Mouse (Mus musculus) myocyte (in vitro differentiated cells): ENCODE measurements around the gene Tpt1. TPM values are rescaled to one million over a fixed set of nuclear protein-coding genes. Genes with fewer than 3 reads are reported as not detected.

Experiments
- H3K27me3 ChIP-seq: one replicate; pipeline ENCODE4 v1.6.1; 2011; ENCODE audit not compliant: control insufficient read depth, insufficient read depth, insufficient read length
- H3K36me3 ChIP-seq: one replicate; pipeline ENCODE4 v1.6.1; 2011; ENCODE audit not compliant: control insufficient read depth, insufficient read depth
- H3K4me2 ChIP-seq: one replicate; pipeline ENCODE4 v1.6.1; 2011; ENCODE audit warnings: low read depth, control low read depth
- H3K4me3 ChIP-seq: one replicate; pipeline ENCODE4 v1.5.1; 2011; ENCODE audit warnings: mild to moderate bottlenecking, control low read depth, moderate library complexity
- H3K79me2 ChIP-seq: one replicate; pipeline ENCODE4 v1.6.1; 2011; ENCODE audit not compliant: control insufficient read depth, insufficient read depth
- H3ac ChIP-seq: one replicate; pipeline ENCODE4 v1.6.1; 2011; ENCODE audit not compliant: control insufficient read depth, insufficient read length
- CEBPB ChIP-seq: IDR thresholded peaks from 2 replicates; pipeline ENCODE4 v1.6.1; 2011; ENCODE audit warnings: mild to moderate bottlenecking, moderate library complexity; ENCODE audit not compliant: poor library complexity, insufficient read depth, severe bottlenecking
- E2F4 ChIP-seq: IDR thresholded peaks from one replicate; pipeline ENCODE4 v1.6.1; 2011; ENCODE audit warnings: mild to moderate bottlenecking, control low read depth, moderate library complexity; ENCODE audit not compliant: insufficient read depth
- MAX ChIP-seq: IDR thresholded peaks from one replicate; pipeline ENCODE4 v1.6.1; 2011; ENCODE audit warnings: low read depth, mild to moderate bottlenecking, control low read depth
- MYOD1 ChIP-seq, 3 experiments: IDR thresholded peaks; one replicate each; pipeline ENCODE4 v1.6.1; 2011; ENCODE audit warnings: control low read depth in 2 of 3, low read depth in 2 of 3, mild to moderate bottlenecking in 2 of 3, moderate library complexity in 1 of 3; ENCODE audit not compliant: insufficient read length in 2 of 3, control insufficient read depth in 1 of 3
- MYOG ChIP-seq, 3 experiments: IDR thresholded peaks; one replicate each; pipeline ENCODE4 v1.6.1; 2011; ENCODE audit warnings: control low read depth in 2 of 3, low read depth in 2 of 3, mild to moderate bottlenecking in 2 of 3; ENCODE audit not compliant: insufficient read length in 2 of 3, control insufficient read depth in 1 of 3, insufficient read depth in 1 of 3
- POLR2A ChIP-seq: IDR thresholded peaks from one replicate; pipeline ENCODE4 v1.6.1; 2011; ENCODE audit warnings: low read depth, mild to moderate bottlenecking, control low read depth, moderate library complexity; ENCODE audit not compliant: insufficient read length
- POLR2AphosphoS2 ChIP-seq: IDR thresholded peaks from one replicate; pipeline ENCODE4 v1.6.1; 2011; ENCODE audit warnings: low read depth, control low read depth; ENCODE audit not compliant: insufficient read length
- REST ChIP-seq: IDR thresholded peaks from one replicate; pipeline ENCODE4 v1.6.1; 2011; ENCODE audit warnings: mild to moderate bottlenecking, control low read depth, moderate library complexity; ENCODE audit not compliant: insufficient read depth, insufficient read length
- SRF ChIP-seq: IDR thresholded peaks from one replicate; pipeline ENCODE4 v1.6.1; 2011; ENCODE audit warnings: low read depth; ENCODE audit not compliant: control insufficient read depth, insufficient read length
- TCF12 ChIP-seq: IDR thresholded peaks from one replicate; pipeline ENCODE4 v1.6.1; 2011; ENCODE audit warnings: mild to moderate bottlenecking, control low read depth; ENCODE audit not compliant: poor library complexity, insufficient read depth, severe bottlenecking
- TCF3 ChIP-seq: IDR thresholded peaks from one replicate; pipeline ENCODE4 v1.6.1; 2011; ENCODE audit warnings: low read depth, control low read depth; ENCODE audit not compliant: insufficient read length
- USF1 ChIP-seq: IDR thresholded peaks from one replicate; pipeline ENCODE4 v1.6.1; 2011; ENCODE audit warnings: low read depth, mild to moderate bottlenecking, control low read depth, moderate library complexity
- polyA plus RNA-seq: library from polyadenylated mRNA; unstranded; fragments of >200 nt; fragmentation: generic; extraction: Trizol; gene quantifications from one replicate; pipeline ENCODE4 v1.2.1, GENCODE M21; 2012; ENCODE audit warnings: missing spikeins

Tpt1 gene
- polyA plus RNA-seq = 6,214 TPM

DNA sequence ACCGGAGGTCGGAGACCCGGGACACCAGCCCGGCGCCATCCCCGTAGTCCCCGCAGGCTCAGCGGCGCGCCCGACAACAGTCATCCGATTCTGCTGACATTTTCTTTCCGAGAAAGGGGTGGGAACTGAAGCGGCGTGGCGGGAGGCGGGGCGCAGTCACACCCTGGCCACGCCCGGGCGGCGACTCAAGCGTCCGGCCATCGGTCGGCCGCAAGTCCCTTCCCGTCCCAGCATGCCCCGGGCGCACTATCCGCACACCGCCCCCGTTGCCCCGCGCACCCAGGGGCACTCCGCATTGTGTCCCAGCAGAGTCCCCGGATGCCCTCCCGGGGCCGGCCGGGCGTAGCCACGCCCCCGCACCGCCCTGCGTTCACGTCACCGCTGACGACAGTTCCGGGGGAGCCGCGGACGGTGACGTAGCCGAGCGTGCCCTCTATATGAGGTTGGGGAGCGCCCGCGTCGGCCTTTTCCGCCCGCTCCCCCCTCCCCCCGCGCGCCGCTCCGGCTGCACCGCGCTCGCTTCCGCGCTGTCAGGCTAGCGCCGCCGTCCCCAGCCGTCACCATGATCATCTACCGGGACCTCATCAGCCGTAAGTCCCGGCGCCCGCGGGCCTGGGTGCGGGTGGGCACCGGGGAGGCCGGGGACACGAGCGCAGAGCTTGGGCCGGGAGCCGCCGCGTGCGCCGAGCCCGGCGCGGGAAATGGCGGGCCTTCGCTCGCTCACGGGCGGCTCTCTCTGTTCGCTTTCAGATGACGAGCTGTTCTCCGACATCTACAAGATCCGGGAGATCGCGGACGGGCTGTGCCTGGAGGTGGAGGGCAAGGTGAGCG lies at the start of gene Tpt1:
Gene Tpt1 (plus strand): TSS at position 227 of the 831 bp plus-strand sequence.
- peak within 1 kb of the TSS; percentile 77 for H3ac ChIP-seq
- H3K36me3 ChIP-seq = peaks cover 41% of the 10 kb centered on the region
- TF ChIP-seq POLR2AphosphoS2 (peak; percentile 93), POLR2A (peak; percentile 83), E2F4 (peak; percentile 5), SRF (peak; percentile 44), MYOD1 (IDR thresholded peaks at IDR 0.05; ENCODE audit: control insufficient read depth in 1 of 3, insufficient read length in 2 of 3, low read depth in 2 of 3) (no peak), MYOG (IDR thresholded peaks at IDR 0.05; ENCODE audit: control insufficient read depth in 1 of 3, insufficient read depth in 1 of 3, insufficient read length in 2 of 3, low read depth in 2 of 3) (peak in 1 of 3 experiments; percentile 1), REST (no peak)
- H3K4me3 ChIP-seq = peak within 1 kb of the TSS; percentile 66
- H3K4me2 ChIP-seq = peak within 1 kb of the TSS; percentile 97
- H3K79me2 ChIP-seq = peaks cover 38% of the 10 kb centered on the region
- H3K27me3 ChIP-seq = no peaks in the 10 kb centered on the region

DNA sequence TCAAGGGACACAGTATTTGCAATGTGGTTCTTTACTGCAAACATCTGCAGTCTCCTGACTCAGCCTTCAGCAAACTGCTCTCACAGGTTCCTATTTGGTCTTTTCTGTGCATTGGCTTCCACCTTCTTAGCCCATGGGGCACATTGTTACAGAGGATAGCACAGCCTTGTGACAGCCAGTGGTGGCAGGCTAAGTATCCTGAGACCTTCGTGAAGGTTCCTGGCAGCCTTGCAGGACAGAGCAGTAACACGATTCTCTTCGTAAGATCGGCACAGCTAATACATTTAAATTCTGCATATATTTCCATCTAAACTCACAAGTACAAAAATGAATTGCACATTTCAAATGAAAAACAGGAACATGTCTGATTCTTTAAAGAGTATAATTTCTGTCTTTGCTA lies 49.0 kb upstream of the Tpt1 start:
- no peaks in the 10 kb centered on the region for H3K27me3 ChIP-seq
- no peaks in the 10 kb centered on the region for H3K36me3 ChIP-seq
- H3K4me2 ChIP-seq = no peak overlapping the region
- H3K79me2 ChIP-seq = no peaks in the 10 kb centered on the region
- TF ChIP-seq SRF = no peak
- no peak for TF ChIP-seq TCF3
- TF ChIP-seq POLR2A = no peak
- no peak for TF ChIP-seq MYOD1 (IDR thresholded peaks at IDR 0.05; ENCODE audit: control insufficient read depth in 1 of 3, insufficient read length in 2 of 3, low read depth in 2 of 3)
- no peak for TF ChIP-seq MAX
- TF ChIP-seq MYOG (IDR thresholded peaks at IDR 0.05; ENCODE audit: control insufficient read depth in 1 of 3, insufficient read depth in 1 of 3, insufficient read length in 2 of 3, low read depth in 2 of 3) = no peak
- TF ChIP-seq E2F4 = no peak
- no peak for TF ChIP-seq POLR2AphosphoS2
- TF ChIP-seq TCF12 = no peak
- no peak for TF ChIP-seq REST
- TF ChIP-seq CEBPB = no peak
- no peak for TF ChIP-seq USF1
- H3ac ChIP-seq = no peak overlapping the region
- no peak overlapping the region for H3K4me3 ChIP-seq

GRCm38 (mm10) chr14:75797769-75798386 lies 47.0 kb upstream of the Tpt1 start:
- Histone ChIP-seq H3K4me2 (no peak overlapping the region), H3ac (no peak overlapping the region), H3K36me3 (no peaks in the 10 kb centered on the region), H3K4me3 (no peak overlapping the region), H3K79me2 (no peaks in the 10 kb centered on the region), H3K27me3 (no peaks in the 10 kb centered on the region)
- no peak for TF ChIP-seq TCF3
- TF ChIP-seq POLR2AphosphoS2 = no peak
- TF ChIP-seq MAX = no peak
- TF ChIP-seq SRF = no peak
- no peak for TF ChIP-seq TCF12
- TF ChIP-seq MYOG (IDR thresholded peaks at IDR 0.05; ENCODE audit: control insufficient read depth in 1 of 3, insufficient read depth in 1 of 3, insufficient read length in 2 of 3, low read depth in 2 of 3) = no peak
- TF ChIP-seq REST = no peak
- no peak for TF ChIP-seq POLR2A
- TF ChIP-seq E2F4 = no peak

DNA sequence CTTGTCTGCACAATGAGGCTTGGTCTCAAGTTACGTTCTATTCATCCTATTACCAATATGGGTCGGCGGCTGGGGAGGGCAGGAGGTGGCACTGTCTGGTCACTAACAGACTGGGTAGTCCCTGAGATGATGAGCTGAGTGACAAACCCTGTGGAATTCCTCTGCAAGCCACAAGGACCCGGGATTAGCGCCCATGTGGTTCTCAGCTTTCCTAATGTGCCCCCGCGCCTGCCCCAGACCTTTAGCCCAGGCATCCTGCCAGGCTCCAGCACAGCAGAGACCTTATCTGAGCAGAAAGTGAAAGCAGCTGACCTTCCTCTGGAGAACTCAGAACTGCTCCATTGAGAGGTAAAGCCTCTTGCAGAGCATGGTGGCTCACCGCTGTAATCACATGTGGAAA lies 37.1 kb upstream of the Tpt1 start:
- Histone ChIP-seq H3K4me2 (peak overlapping the region; percentile 64), H3K79me2 (no peaks in the 10 kb centered on the region), H3K27me3 (no peaks in the 10 kb centered on the region), H3K4me3 (no peak overlapping the region), H3ac (no peak overlapping the region), H3K36me3 (no peaks in the 10 kb centered on the region)
- TF ChIP-seq TCF12 (peak; percentile 1), E2F4 (no peak), POLR2A (no peak), MYOG (IDR thresholded peaks at IDR 0.05; ENCODE audit: control insufficient read depth in 1 of 3, insufficient read depth in 1 of 3, insufficient read length in 2 of 3, low read depth in 2 of 3) (peak in 1 of 3 experiments; percentile 52), MAX (no peak), MYOD1 (IDR thresholded peaks at IDR 0.05; ENCODE audit: control insufficient read depth in 1 of 3, insufficient read length in 2 of 3, low read depth in 2 of 3) (peak in 1 of 3 experiments; percentile 54), SRF (no peak)

GRCm38 (mm10) chr14:75809931-75810330 lies 35.0 kb upstream of the Tpt1 start:
- TF ChIP-seq E2F4 = no peak
- TF ChIP-seq CEBPB = no peak
- no peaks in the 10 kb centered on the region for H3K27me3 ChIP-seq
- H3K4me3 ChIP-seq = no peak overlapping the region
- no peak overlapping the region for H3ac ChIP-seq
- no peaks in the 10 kb centered on the region for H3K36me3 ChIP-seq
- no peaks in the 10 kb centered on the region for H3K79me2 ChIP-seq
- no peak overlapping the region for H3K4me2 ChIP-seq
